Mouse (Mus musculus): ENCODE data around the gene Wnt5b.

The Wnt5b gene

GRCm38 (mm10) chr6:119521931-119522391, 22.2 kb downstream of the Wnt5b start:
- DNase-seq (ENCODE audit: low read depth, low spot score): no peak

GRCm38 (mm10) chr6:119521482-119521900, 22.7 kb downstream of the Wnt5b start:
- peak; percentile 87 for DNase-seq (ENCODE audit: low read depth, low spot score)

GRCm38 (mm10) chr6:119520731-119521130, 23.4 kb downstream of the Wnt5b start:
- no peak for DNase-seq (ENCODE audit: low read depth, low spot score)

DNA sequence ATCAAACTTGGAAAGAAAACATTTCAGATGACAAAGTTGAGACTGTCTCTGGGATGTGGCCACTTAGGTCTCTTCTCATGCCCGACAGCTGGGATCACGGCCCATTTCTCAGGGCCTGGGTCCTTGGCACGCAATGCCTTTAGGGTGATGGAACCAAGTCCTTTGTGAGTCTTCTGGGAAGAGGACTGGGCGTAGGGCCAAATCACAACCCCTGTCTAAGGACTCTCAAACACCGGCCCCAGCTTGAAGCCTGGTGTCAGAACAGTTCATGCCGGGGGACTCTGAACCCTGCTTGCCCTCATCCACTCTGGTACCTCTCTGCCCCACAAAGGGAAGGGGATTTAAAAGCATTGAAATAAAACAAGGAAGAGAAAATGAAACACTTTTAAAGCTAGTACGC, 30.1 kb downstream of the Wnt5b start:
- no peak for DNase-seq (ENCODE audit: low read depth, low spot score)

GRCm38 (mm10) chr6:119513452-119513851, 30.7 kb downstream of the Wnt5b start:
- no peak for DNase-seq (ENCODE audit: low read depth, low spot score)

DNA sequence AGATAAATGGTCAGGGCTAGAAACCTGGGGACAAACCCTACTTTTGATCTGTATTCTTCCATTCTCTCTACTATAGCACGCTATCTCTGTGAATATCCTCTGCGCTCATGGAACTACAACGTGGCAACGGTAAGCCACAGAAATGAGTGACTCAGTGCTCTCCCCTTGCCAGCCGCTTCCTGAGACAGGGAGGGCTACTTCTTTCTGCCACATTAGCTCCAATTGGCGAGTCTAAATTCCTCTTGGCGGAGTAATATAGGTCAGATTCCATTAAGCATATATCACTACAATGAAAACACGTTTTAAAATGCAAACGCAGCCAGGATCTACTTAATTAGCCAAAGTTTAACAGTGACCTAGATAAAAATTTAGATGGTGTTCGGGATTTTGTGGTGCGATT, 31.4 kb downstream of the Wnt5b start:
- no peak for DNase-seq (ENCODE audit: low read depth, low spot score)

DNA sequence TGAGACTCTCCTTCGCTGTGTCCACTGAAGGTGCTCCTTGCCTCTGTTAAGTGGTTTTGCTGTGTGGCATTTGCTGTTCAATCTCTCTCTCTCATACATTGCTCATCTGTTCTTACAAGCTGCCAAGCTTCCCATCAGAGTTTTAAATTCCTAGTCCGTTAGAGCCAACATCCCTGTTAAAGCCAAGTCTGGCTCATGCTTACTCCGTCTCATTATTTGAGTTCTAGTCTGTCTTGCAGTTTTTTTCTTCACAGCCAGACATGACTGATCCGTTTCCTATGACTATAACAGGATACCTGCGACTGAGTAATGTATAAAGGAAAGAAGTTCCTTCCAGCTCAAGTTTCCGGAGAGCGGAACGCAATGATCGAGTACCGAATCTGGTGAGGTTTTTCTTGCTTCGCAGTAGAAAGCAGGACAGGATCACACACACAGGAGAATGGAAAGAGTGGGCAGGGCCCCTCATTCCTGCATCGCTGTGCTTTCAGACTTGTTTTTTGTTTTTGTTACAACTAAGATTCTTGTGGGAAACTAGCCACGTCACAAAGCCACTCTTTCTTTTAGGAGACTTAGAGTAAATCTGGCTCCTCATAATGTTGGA, 34.6 kb downstream of the Wnt5b start:
- DNase-seq (ENCODE audit: low read depth, low spot score): peak; percentile 53

- no peak for DNase-seq (ENCODE audit: low read depth, low spot score)
Measured at GRCm38 (mm10) chr6:119508634-119509375, 35.3 kb downstream of the Wnt5b start.

GRCm38 (mm10) chr6:119508221-119508620, 35.9 kb downstream of the Wnt5b start:
- DNase-seq (ENCODE audit: low read depth, low spot score): no peak

DNA sequence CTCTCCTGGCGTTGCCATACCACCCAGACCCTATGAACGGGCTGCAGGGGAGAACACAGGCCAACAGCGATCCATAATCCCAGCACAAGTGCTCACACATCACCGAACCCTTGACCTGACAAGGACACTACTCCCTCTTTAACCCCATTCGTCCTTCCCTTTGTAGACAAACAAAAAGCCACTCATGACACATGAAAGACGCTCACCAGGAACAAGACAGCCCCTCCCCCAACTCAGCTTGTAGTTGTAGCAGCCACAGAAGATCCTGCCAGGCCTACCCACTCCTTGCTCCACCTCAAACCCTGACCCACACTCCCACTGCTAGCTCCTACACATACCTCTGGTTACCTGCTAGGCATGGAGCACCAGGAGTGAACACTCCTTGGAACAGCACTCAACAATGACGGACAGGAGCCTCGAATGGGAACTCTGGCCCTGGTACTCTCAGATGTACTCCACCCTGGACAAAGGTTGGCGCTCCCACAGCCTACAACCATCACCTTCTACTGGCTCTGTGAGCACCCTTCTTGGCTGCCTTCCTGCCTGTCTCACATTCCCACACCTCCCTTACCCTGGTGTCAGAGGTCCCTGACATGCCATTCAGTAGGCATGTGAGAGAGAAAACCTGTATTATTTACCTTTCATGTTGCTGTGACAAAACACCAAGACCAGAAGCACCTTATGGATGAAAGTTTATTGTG, 38.5 kb downstream of the Wnt5b start:
- DNase-seq (ENCODE audit: low read depth, low spot score): no peak

DNA sequence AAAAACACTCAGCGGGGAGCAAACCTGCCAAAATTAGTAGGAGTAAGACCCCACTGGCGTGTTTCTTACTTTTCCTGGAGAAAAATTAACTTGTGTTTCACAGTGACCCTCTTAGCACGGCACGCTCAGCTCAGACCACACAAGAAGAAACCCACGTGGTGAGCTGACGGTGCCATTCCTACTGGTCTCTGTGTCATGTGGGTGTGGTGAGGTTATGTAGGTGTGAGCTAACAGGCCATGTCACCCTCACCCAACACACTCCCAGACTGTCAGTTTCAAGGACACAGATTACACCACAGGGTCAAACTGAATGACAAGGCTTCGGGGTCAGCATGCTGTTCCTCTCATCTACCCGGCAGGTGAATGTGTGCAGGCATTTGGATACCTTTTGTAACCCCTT, 39.4 kb downstream of the Wnt5b start:
- DNase-seq (ENCODE audit: low read depth, low spot score): no peak

DNA sequence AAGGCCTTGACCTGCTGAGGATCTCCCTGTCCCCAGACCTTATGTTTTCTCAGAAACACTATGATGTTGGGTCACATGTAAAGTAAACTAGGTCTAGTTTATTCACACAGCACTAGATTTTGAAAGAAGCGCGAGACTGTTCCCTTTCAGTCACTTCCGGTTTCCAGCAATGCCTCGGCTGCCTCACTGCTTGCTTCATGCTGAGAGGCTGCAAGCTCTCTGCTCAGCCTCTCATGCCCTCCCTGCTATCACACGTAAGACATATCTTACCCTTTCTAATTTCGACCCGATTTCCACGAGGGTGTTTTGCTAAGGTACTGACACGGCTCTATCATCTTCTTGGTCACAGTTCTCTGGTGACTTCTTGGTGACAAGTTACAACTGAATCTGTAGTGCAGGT, 42.1 kb downstream of the Wnt5b start:
- DNase-seq (ENCODE audit: low read depth, low spot score): no peak

DNA sequence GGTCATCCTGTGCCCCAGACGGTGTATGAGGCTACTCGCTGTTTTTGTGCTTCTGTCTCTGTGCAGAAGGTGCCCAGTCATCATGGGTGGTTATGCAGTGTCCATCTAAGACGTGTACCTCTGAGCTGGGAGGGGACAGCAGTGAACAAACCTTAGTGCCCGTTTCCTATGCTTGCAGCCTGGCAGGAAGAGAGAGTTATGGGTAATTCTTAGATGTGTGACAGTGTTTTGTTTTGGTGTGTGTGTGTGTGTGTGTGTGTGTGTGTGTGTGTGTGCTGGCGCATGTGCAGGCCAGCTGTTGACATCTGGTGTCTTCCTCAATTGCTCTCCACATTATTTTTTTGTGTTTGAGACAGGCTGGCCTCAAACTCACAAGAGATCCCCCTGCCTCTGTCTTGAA, 44.1 kb downstream of the Wnt5b start:
- DNase-seq (ENCODE audit: low read depth, low spot score): no peak

DNA sequence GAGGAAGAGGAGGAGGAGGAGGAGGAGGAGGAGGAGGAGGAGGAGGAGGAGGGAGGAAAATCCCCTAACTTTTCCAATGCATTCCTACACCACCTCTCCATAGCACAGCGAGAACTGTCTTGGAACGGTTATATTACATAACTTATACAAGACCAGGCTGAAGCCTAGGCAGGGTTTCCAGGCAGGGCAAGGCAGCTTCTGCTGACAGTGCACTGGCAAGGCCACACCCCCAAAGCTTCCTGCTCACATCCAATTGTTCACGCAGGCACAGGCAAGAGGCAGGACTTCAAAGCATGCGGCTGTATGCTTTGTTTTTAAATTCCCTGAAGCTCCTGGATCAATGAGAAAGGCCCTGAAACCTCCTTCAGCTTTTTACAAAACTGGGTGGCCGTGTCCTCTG, 44.9 kb downstream of the Wnt5b start:
- DNase-seq (ENCODE audit: low read depth, low spot score): peak; percentile 75

DNA sequence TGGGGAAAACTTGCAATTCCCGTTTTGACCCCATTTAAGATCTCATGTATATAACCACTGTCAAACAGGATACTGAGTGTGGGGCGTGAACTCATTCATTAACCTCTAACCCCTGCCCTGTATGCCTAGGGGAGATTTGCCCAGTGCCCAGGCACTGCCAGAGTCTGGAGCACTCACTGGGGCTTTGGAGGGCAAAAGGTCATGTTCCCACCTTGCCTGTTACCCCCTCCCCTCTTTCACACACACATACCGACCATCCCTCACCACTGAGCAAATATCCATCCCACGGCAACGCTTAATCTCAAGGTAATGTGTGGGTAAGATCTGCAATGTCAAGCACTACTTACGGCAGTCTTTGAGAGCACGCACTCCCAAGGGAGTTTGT, 51.5 kb downstream of the Wnt5b start:
- no peak for DNase-seq (ENCODE audit: low read depth, low spot score)

- no peak for DNase-seq (ENCODE audit: low read depth, low spot score)
Measured at GRCm38 (mm10) chr6:119491997-119492629, 52.0 kb downstream of the Wnt5b start.

GRCm38 (mm10) chr6:119491006-119491405, 53.1 kb downstream of the Wnt5b start:
- no peak for DNase-seq (ENCODE audit: low read depth, low spot score)

- no peak for DNase-seq (ENCODE audit: low read depth, low spot score)
Measured at GRCm38 (mm10) chr6:119490549-119490948, 53.6 kb downstream of the Wnt5b start.

DNA sequence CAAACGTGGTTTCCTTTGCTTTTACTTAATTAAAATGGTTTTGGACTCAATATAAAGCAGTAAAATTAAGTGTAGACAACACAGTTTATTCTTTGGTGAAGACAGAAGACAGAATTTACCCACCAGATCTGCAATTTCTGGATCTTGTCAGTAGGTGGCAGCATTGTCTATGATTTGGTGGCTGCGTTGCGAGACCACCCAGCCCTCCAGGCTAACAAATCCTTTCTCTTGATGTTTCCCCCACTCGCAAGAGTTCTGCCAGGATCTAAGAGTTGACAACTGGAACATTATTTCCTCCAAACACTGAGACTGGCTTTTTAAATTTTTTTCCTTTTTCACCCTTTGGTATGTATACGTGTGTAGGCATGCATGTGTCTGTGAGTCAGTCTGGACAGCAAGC, 54.4 kb downstream of the Wnt5b start:
- peak; percentile 51 for DNase-seq (ENCODE audit: low read depth, low spot score)

- DNase-seq (ENCODE audit: low read depth, low spot score): no peak
Measured at GRCm38 (mm10) chr6:119487619-119488018, 56.5 kb downstream of the Wnt5b start.

DNA sequence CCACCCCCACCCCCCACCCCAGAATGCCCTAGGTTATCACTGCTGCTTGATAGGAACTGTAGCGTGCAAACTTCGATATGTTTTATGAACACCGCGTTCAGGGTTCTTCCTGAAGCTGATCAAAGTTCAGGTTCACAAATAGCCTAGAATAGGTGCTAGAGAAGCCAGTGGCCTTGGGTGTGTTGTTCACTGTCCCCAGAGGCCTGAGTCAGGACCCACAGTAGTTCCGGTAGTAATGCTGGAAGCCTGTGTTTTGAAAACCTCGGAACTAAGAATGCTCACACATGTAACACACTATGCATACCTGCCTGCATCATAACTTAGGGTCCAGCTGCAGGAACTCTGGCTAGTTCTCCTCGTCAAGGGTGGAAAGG, 57.1 kb downstream of the Wnt5b start:
- no peak for DNase-seq (ENCODE audit: low read depth, low spot score)

GRCm38 (mm10) chr6:119486381-119487084, 57.6 kb downstream of the Wnt5b start:
- DNase-seq (ENCODE audit: low read depth, low spot score): no peak

Measured in brain, adult 2 months (tissue).